Mouse (Mus musculus) small intestine, adult 2 months (tissue): ENCODE results near the gene Olfr1390.

ENCODE experiments used
- CTCF ChIP-seq: fragments of 200-500 bp; IDR thresholded peaks from 2 replicates; pipeline ENCODE4 v1.5.1; 2012; ENCODE audit warnings: low read depth, mild to moderate bottlenecking, control low read depth, inconsistent platforms, low read length, moderate library complexity, mixed read lengths; ENCODE audit not compliant: insufficient replicate concordance, insufficient read length; ENCODE audit errors: extremely low read depth
- POLR2A ChIP-seq: fragments of 200-500 bp; IDR thresholded peaks from 2 replicates; pipeline ENCODE4 v1.6.1; 2012; ENCODE audit warnings: low read depth, mild to moderate bottlenecking, control low read depth, inconsistent platforms, low read length, moderate library complexity

DNA sequence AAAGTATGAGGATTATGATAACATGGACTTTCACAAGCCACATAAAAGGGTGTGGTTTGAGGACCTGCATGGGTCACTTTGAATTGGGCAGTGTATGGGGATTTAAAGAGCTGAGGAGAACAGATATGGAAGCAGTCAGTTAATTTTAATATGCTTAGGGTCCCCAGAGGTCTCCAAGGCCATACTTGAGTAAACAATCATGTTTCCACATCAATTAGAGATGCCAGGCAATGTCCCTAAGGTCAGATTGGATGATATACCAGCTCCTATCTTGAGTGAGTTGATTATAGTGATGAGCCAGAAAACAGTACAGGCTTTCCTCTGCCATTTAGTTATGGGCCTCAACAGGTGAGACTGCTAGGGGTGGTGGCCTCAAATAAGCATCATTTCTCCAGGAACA lies 30.5 kb upstream of the Olfr1390 start, which contains the start of gene Olfr10:
- TF ChIP-seq CTCF (no peak), POLR2A (no peak)
